Mouse (Mus musculus) inflammation-experienced regulatory T-cells, adult 6 months (primary cell): ENCODE results near the gene Adm. TPM values are rescaled to one million over a fixed set of nuclear protein-coding genes. Genes with fewer than 3 reads are reported as not detected.
"Not testable (repeated sequence)": the region's sequence is repeated elsewhere in the genome, so short reads cannot be mapped to it uniquely, and the experiment has no call there.

Experiments
- ATAC-seq: one replicate; pipeline ENCODE4 v1.8.0; 2017
- polyA plus RNA-seq, 3 experiments: library from polyadenylated mRNA; unstranded; fragments of 100-300 nt; shearing (Covaris generic); gene quantifications; one replicate each; pipeline ENCODE4 v1.2.1; 2017

Adm gene
- polyA plus RNA-seq, 3 experiments from 2014 or later, result not detected

- ATAC-seq, result peak; percentile 74
These were observed 2.6 kb downstream of the Adm start for GRCm38 (mm10) chr7:110629892-110630666.

- no peak for ATAC-seq
These were observed 3.9 kb downstream of the Adm start for GRCm38 (mm10) chr7:110631136-110631888.

- no peak for ATAC-seq
These were observed 8.5 kb downstream of the Adm start for GRCm38 (mm10) chr7:110635929-110636328.

GRCm38 (mm10) chr7:110636559-110636958 is 9.1 kb downstream of the Adm start:
- ATAC-seq, result no peak

- no peak for ATAC-seq
These were observed 11.0 kb downstream of the Adm start for GRCm38 (mm10) chr7:110638305-110639110.

- no peak for ATAC-seq
These were observed 11.9 kb downstream of the Adm start for GRCm38 (mm10) chr7:110639291-110639915.

- not testable (repeated sequence) for ATAC-seq
These were observed 12.5 kb downstream of the Adm start for GRCm38 (mm10) chr7:110639958-110640357.

GRCm38 (mm10) chr7:110645311-110645710 is 17.9 kb downstream of the Adm start:
- ATAC-seq, result peak; percentile 50

GRCm38 (mm10) chr7:110645859-110646258 is 18.4 kb downstream of the Adm start:
- no peak for ATAC-seq

- ATAC-seq, result no peak
These were observed 19.3 kb downstream of the Adm start for GRCm38 (mm10) chr7:110646611-110647407.

- no peak for ATAC-seq
These were observed 20.3 kb downstream of the Adm start for GRCm38 (mm10) chr7:110647559-110648454.

- ATAC-seq, result no peak
These were observed 21.1 kb downstream of the Adm start for GRCm38 (mm10) chr7:110648455-110649085.

GRCm38 (mm10) chr7:110649133-110649987 is 21.9 kb downstream of the Adm start:
- ATAC-seq, result no peak

GRCm38 (mm10) chr7:110650491-110650890 is 23.0 kb downstream of the Adm start:
- ATAC-seq, result no peak

GRCm38 (mm10) chr7:110651091-110651490 is 23.6 kb downstream of the Adm start:
- ATAC-seq, result no peak

- ATAC-seq, result no peak
These were observed 27.8 kb downstream of the Adm start for GRCm38 (mm10) chr7:110655230-110655629.

- ATAC-seq, result no peak
These were observed 28.5 kb downstream of the Adm start for GRCm38 (mm10) chr7:110655966-110656365.

GRCm38 (mm10) chr7:110658378-110658928 is 31.0 kb downstream of the Adm start:
- ATAC-seq, result no peak

- no peak for ATAC-seq
These were observed 39.1 kb downstream of the Adm start for GRCm38 (mm10) chr7:110666537-110666936.
